Mouse (Mus musculus) stomach, embryonic 16.5 days (tissue): ENCODE results near the gene Mesp2. TPM values are rescaled to one million over a fixed set of nuclear protein-coding genes. Genes with fewer than 3 reads are reported as not detected.

ENCODE experiments used
- ATAC-seq: fragments of 200-750 bp; cut with Nextera tagmentation; 2 replicates; pipeline ENCODE4 v1.8.0; 2017; ENCODE audit warnings: moderate number of reproducible peaks, moderate TSS enrichment; ENCODE audit not compliant: insufficient read depth, low FRiP score
- H3K27ac ChIP-seq: fragments of 300-500 bp; sonication (generic); 2 replicates; pipeline ENCODE4 v1.5.1; 2014; ENCODE audit warnings: low read length
- H3K27me3 ChIP-seq: fragments of 300-500 bp; sonication (generic); 2 replicates; pipeline ENCODE4 v1.6.1; 2014; ENCODE audit warnings: low read length, control low read depth, mixed read lengths; ENCODE audit not compliant: control insufficient read depth, insufficient read depth
- H3K36me3 ChIP-seq: fragments of 300-500 bp; sonication (generic); 2 replicates; pipeline ENCODE4 v1.6.1; 2014; ENCODE audit warnings: low read length; ENCODE audit not compliant: control insufficient read depth, insufficient read depth
- H3K4me1 ChIP-seq: fragments of 300-500 bp; sonication (generic); 2 replicates; pipeline ENCODE4 v1.6.1; 2014; ENCODE audit warnings: low read length, control low read depth, mixed read lengths; ENCODE audit not compliant: control insufficient read depth, insufficient read depth
- H3K4me2 ChIP-seq: fragments of 300-500 bp; sonication (generic); 2 replicates; pipeline ENCODE4 v1.6.1; 2014; ENCODE audit warnings: low read depth, low read length, mixed read lengths
- H3K4me3 ChIP-seq: fragments of 300-500 bp; sonication (generic); replicated peaks from 2 replicates; pipeline ENCODE4 v1.5.1; 2014; ENCODE audit warnings: mild to moderate bottlenecking, low read length
- H3K9ac ChIP-seq: fragments of 300-500 bp; sonication (generic); 2 replicates; pipeline ENCODE4 v1.6.1; 2014; ENCODE audit warnings: low read length
- H3K9me3 ChIP-seq: fragments of 300-500 bp; sonication (generic); replicated peaks from 2 replicates; pipeline ENCODE4 v1.6.1; 2016; ENCODE audit warnings: low read length, control low read depth; ENCODE audit not compliant: control insufficient read depth
- WGBS: fragments of 180-500 bp; shearing (Covaris S2); extraction: QIAGEN DNeasy Blood & Tissue Kit; methylation state at CpG from one replicate; pipeline ENCODE4 v1.1.7; 2014; 5-methylcytosine and 5-hydroxymethylcytosine counted together
- polyA plus RNA-seq: library from polyadenylated mRNA; unstranded; fragments of >200 nt; fragmentation: Nextera tagmentation; extraction: Ambion mirVana; gene quantifications from 2 replicates; pipeline ENCODE4 v1.2.1, GENCODE M21; 2015

The Mesp2 gene
- polyA plus RNA-seq, 1 experiment from 2014 or later: 1.3 TPM

DNA sequence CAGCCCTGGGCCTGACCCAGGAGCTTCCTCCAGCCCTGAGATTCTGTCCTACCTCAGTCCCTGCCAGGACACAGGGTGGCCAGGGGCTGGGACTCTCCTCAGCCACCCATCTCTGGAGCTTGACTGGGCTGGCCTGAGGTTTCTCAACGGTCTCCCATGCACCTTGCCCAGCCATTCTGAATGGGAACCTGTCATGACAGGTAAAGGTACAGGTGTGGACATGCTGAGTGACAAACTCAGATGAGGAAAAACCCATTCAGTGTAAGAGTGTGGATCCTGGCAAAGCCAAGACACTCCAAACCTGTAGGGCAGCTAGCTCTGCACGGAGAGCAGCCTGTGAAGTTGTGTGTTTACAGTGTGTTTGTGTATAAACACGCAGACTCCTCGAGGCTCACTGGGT is 10.2 kb upstream of the Mesp2 start:
- Histone ChIP-seq H3K27me3 (no peaks in the 10 kb centered on the region), H3K36me3 (no peaks in the 10 kb centered on the region), H3K4me3 (no peak overlapping the region), H3K9ac (no peak overlapping the region), H3K9me3 (no peaks in the 10 kb centered on the region), H3K4me1 (no peaks in the 10 kb centered on the region), H3K27ac (no peak overlapping the region), H3K4me2 (no peak overlapping the region)
- 68% methylated on average over 4 of the region's 4 CpGs for WGBS
- ATAC-seq: no peak

DNA sequence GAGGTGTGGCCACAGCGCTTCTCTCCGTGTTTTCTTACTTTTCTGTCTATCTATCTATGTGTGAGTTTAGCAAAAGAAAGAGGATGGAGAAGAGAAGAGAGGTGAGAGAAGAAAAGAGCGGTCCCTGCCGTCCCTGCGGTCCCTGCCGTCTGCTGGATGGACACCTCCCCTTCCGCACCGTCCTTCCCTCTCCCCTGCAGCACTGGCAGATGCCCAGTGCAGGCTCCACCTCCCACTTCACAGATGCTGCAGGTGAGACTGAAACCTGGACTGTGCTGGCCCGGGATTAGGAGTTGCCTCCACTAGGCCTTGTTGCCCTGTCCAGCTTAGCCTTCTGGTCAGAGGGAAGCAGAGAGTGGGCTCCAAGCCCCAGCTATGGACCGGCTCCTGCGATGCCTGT is 9.1 kb upstream of the Mesp2 start:
- no peak for ATAC-seq
- H3K9me3 ChIP-seq: no peaks in the 10 kb centered on the region
- no peaks in the 10 kb centered on the region for H3K4me1 ChIP-seq
- no peak overlapping the region for H3K27ac ChIP-seq
- H3K27me3 ChIP-seq: no peaks in the 10 kb centered on the region
- H3K36me3 ChIP-seq: no peaks in the 10 kb centered on the region
- H3K4me2 ChIP-seq: no peak overlapping the region
- 67% methylated on average over 11 of the region's 11 CpGs for WGBS
- H3K9ac ChIP-seq: no peak overlapping the region
- H3K4me3 ChIP-seq: no peak overlapping the region

DNA sequence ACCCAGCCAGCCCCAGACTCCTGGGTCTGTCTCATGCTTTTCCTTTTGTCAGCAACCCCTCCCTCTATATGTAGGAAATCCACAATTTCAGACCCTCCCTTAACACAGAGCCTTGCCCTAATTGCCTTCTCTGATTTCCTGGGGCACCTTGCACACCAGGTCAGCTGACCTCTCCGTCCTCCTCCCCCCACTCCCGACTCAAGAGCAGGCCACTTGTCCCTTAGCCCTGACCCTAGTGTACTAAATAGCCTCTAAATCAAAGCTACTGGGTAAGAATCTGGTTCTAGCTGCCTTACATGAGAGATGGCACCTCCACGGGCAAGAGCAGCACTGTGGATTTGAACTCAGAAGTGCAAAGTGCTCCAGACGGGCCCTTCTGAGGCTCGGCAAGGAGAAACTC is 8.5 kb upstream of the Mesp2 start:
- Histone ChIP-seq H3K9me3 (no peaks in the 10 kb centered on the region), H3K27me3 (no peaks in the 10 kb centered on the region), H3K9ac (no peak overlapping the region), H3K4me2 (no peak overlapping the region), H3K4me3 (no peak overlapping the region), H3K27ac (no peak overlapping the region), H3K4me1 (no peaks in the 10 kb centered on the region), H3K36me3 (no peaks in the 10 kb centered on the region)
- 55% methylated on average over 5 of the region's 5 CpGs for WGBS
- ATAC-seq: no peak

DNA sequence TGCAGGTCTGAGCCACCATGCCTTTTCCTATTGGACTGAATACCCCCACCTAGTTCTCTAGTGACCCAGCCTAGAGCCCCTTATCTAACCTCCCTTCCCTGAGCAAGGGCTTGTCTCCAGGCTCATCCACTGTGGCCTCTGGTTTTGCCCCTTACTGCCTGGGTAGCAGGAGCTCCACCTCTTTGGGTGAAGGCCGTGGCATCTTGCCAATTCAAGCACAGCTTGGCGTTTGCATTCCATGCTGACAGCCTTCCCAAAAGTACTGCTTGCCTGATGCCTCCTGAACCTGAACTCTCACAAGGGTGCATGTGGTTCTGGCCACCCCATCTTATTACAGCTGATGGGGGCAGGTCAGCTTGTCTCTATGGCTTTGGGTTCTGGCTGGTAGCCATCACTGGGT is 6.6 kb upstream of the Mesp2 start:
- no peaks in the 10 kb centered on the region for H3K27me3 ChIP-seq
- H3K4me1 ChIP-seq: no peaks in the 10 kb centered on the region
- H3K36me3 ChIP-seq: no peaks in the 10 kb centered on the region
- no peak overlapping the region for H3K9ac ChIP-seq
- H3K4me3 ChIP-seq: no peak overlapping the region
- H3K27ac ChIP-seq: 0 out of 2 replicates have a peak overlapping the region, but pooled peaks have one; percentile 24
- H3K4me2 ChIP-seq: no peak overlapping the region
- ATAC-seq: no peak
- H3K9me3 ChIP-seq: no peaks in the 10 kb centered on the region
- WGBS: 34% methylated on average over 2 of the region's 2 CpGs

DNA sequence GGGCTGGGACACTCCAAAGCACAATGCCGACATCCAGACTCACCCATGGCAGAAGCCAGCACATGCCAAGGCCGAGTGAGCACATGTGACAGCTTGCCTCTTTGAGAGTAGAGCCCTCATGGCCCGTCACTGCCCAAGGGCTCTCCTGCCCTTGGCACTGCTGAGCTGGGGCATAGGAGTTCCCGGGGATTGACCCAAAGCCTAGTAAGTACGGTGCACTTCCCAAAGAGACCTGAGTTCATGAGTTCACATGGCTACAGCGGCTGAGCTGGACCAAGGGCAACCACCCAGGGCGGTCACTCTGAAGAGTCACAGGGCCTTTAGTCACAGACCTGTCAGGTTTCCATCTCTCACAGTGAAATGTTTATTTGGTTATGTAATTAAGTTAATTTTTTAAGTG is 2.0 kb upstream of the Mesp2 start:
- Histone ChIP-seq H3K9me3 (no peaks in the 10 kb centered on the region), H3K36me3 (no peaks in the 10 kb centered on the region), H3K4me2 (no peak overlapping the region), H3K27me3 (peaks cover 12% of the 10 kb centered on the region), H3K4me1 (peaks cover 7% of the 10 kb centered on the region; the same call in 1 of the 2 replicates), H3K4me3 (no peak overlapping the region), H3K9ac (no peak overlapping the region), H3K27ac (no peak overlapping the region)
- ATAC-seq: no peak
- 76% methylated on average over 7 of the region's 7 CpGs for WGBS

DNA sequence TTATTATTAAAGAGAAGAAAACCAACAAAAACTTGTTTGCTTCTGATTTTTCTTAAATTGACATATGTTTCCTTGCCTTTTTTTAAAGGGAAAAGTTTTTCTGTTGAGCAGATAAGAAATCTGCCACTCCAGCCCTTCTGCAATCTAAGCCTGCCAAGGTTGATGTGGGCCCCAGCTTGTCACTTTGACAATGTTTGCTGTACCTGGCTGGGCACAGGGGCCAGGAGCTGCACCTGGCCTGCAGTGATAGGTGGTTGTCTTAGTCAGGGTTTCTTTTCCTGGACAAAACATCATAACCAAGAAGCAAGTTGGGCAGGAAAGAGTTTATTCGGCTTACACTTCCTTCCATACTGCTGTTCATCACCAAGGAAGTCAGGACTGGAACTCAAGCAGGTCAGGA is 2.9 kb downstream of the Mesp2 start:
- H3K27me3 ChIP-seq: peaks cover 12% of the 10 kb centered on the region
- H3K4me2 ChIP-seq: no peak overlapping the region
- ATAC-seq: no peak
- no peak overlapping the region for H3K27ac ChIP-seq
- H3K4me1 ChIP-seq: peaks cover 9% of the 10 kb centered on the region; the same call in 1 of the 2 replicates
- WGBS: 58% methylated on average over 1 of the region's 1 CpGs
- no peak overlapping the region for H3K4me3 ChIP-seq
- no peaks in the 10 kb centered on the region for H3K9me3 ChIP-seq
- no peaks in the 10 kb centered on the region for H3K36me3 ChIP-seq
- no peak overlapping the region for H3K9ac ChIP-seq

DNA sequence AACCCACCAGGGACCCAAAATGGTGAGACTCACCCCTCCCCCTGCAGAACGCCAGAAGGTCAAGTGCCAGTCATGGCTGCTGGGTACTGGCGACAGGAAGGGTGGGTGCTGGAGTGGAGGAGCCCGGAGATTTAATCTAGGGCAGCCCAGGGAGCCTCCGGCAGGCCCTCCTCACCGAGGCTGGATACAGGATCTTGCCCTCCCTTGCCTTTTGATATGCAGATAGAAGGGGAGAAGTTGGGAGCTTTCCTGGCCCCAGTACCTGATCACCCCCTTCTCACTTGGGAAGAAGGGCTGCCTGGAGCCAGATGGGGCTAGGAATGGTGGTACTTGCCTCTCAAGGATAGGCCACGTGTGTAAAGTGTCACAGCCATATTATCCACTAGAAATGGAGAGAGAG is 7.8 kb downstream of the Mesp2 start:
- Histone ChIP-seq H3K4me3 (no peak overlapping the region), H3K36me3 (no peaks in the 10 kb centered on the region), H3K9me3 (no peaks in the 10 kb centered on the region), H3K9ac (no peak overlapping the region), H3K27ac (no peak overlapping the region), H3K27me3 (no peaks in the 10 kb centered on the region), H3K4me1 (0 out of 2 replicates have a peak, but pooled peaks cover 2% of the 10 kb centered on the region), H3K4me2 (no peak overlapping the region)
- WGBS: 9% methylated on average over 6 of the region's 6 CpGs
- no peak for ATAC-seq

DNA sequence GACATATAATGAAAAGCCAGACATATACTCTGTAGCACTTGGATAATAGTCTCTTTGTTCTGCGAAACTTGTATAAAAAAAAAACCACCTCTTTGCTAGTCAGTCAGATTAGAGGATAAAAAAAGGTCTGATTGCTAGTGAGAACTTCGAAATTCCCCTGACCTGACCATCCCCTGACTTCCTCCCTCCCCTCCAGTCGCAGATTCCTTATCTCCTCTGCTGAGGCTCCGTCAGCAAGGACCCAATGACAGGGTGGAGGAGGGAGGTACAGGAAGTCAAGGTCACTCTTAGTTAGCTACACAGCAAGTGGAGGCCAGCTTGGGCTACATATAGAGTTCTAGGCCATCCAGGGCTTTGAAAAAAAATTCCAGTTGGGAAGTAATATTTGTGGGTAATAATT is 9.0 kb downstream of the Mesp2 start:
- ATAC-seq: no peak; the same call in 1 of the 2 replicates
- H3K36me3 ChIP-seq: no peaks in the 10 kb centered on the region
- H3K27ac ChIP-seq: no peak overlapping the region
- 25% methylated on average over 4 of the region's 4 CpGs for WGBS
- H3K4me3 ChIP-seq: no peak overlapping the region
- H3K4me2 ChIP-seq: no peak overlapping the region
- H3K27me3 ChIP-seq: no peaks in the 10 kb centered on the region
- H3K4me1 ChIP-seq: 0 out of 2 replicates have a peak, but pooled peaks cover 2% of the 10 kb centered on the region
- no peak overlapping the region for H3K9ac ChIP-seq
- no peaks in the 10 kb centered on the region for H3K9me3 ChIP-seq

DNA sequence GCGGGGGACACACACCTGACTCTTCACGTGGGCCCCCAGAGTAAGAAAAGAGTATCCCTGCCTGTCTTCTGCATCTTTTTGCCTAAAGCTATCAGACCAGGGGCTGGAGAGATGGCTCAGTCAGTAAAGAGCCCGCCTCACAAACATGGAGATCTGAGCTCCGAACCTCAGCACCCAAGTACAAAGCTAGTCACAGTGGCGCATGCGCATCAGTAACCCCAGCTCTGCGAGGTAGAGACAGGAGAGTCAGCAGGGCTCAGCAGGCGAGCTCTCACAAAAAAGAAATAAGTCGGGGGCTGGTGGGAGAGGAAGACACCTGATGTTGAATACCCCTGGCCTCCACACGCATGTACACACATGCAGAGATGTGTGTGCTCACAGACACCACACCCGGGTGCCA is 9.5 kb downstream of the Mesp2 start:
- H3K27me3 ChIP-seq: no peaks in the 10 kb centered on the region
- ATAC-seq: no peak
- H3K9me3 ChIP-seq: no peaks in the 10 kb centered on the region
- H3K36me3 ChIP-seq: no peaks in the 10 kb centered on the region
- H3K9ac ChIP-seq: no peak overlapping the region
- H3K4me2 ChIP-seq: no peak overlapping the region
- no peak overlapping the region for H3K4me3 ChIP-seq
- H3K4me1 ChIP-seq: 0 out of 2 replicates have a peak, but pooled peaks cover 2% of the 10 kb centered on the region
- 53% methylated on average over 11 of the region's 11 CpGs for WGBS
- H3K27ac ChIP-seq: no peak overlapping the region
